Mouse (Mus musculus): ENCODE measurements around the gene Myh2.

Gene Myh2

GRCm38 (mm10) chr11:67237481-67238079, 66.8 kb downstream of the Myh2 start, which contains the start of gene Myh4:
Myh4 (plus strand) TSS chr11:67238029.
- DNase-seq (ENCODE audit: low read depth in 1 of 2, low spot score in 2 of 2): no peak

GRCm38 (mm10) chr11:67241051-67241450, 70.2 kb downstream of the Myh2 start:
- DNase-seq (ENCODE audit: low read depth in 1 of 2, low spot score in 2 of 2): no peak
